Mouse (Mus musculus): ENCODE data around the gene Hoxa1. TPM values are rescaled to one million over a fixed set of nuclear protein-coding genes. Genes with fewer than 3 reads are reported as not detected.

The Hoxa1 gene
- polyA plus RNA-seq, 1 experiment: 0.21 TPM

DNA sequence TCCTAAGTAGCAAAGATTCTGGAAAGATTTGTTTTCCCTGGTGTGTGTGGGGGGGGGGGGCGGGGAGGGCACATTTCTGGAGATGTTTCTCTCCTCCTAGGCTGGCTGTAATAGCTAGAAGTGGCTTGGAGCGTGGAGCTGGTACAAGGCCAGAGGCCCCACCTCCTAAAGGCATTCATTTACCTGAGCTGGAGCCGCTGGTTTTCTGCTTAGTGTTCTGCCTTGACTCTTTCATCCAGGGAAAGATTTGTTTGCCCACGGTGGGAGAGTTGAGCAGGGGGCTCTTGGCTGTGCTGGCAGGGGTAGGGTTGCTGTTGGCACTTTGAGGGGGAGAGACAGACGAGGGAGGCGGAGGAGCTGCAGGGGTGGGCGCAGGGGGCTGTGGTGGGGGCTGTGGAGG is 13.8 kb upstream of the Hoxa1 start:
- H3K27ac ChIP-seq (ENCODE audit: insufficient read depth, low read length): no peak overlapping the region
- DNase-seq (ENCODE audit: low read depth in 1 of 2, low spot score in 2 of 2): no peak
- peaks cover 2% of the 10 kb centered on the region; the same call in 1 of the 2 replicates for H3K27me3 ChIP-seq (ENCODE audit: control insufficient read depth, insufficient read depth, low read length)
- whole genome bisulfite sequencing: 89% methylated on average over 7 of the region's 7 CpGs
- H3K4me1 ChIP-seq (ENCODE audit: control insufficient read depth, insufficient read depth, insufficient read length): no peaks in the 10 kb centered on the region
- H3K36me3 ChIP-seq (ENCODE audit: control insufficient read depth, insufficient read depth, low read length): no peaks in the 10 kb centered on the region
- no peak for TF ChIP-seq CTCF (IDR thresholded peaks at IDR 0.05; ENCODE audit: extremely low read depth, insufficient read depth, insufficient read length, insufficient replicate concordance)
- no peak for TF ChIP-seq POLR2A (IDR thresholded peaks at IDR 0.05; ENCODE audit: low read depth, low read length)
- H3K4me3 ChIP-seq (ENCODE audit: extremely low read depth, insufficient read depth, insufficient read length): no peak overlapping the region

DNA sequence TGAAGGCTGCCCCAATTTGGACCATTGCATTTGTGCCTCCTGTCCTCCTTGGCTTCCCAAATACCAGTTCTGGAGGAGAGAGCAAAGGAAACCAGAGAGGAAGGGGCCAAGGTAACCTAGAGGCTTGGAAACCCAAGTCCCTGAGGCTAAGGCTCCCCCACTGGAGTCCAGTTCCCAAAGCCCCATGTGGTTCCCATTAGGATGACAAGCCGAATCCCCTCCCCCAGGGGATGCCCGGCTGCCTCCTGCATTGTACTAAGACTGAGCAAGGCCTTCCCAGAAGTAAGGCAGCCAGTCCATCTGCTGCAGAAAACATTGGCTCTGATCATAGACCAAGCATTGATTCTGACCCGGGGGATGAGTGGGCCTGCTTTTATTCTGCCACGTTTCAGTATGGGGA is 13.2 kb upstream of the Hoxa1 start:
- 90% methylated on average over 4 of the region's 4 CpGs for WGBS
- DNase-seq (ENCODE audit: low read depth in 1 of 2, low spot score in 2 of 2): no peak
- Histone ChIP-seq H3K36me3 (ENCODE audit: control insufficient read depth, insufficient read depth, low read length) (no peaks in the 10 kb centered on the region), H3K27ac (ENCODE audit: insufficient read depth, low read length) (no peak overlapping the region), H3K27me3 (ENCODE audit: control insufficient read depth, insufficient read depth, low read length) (peaks cover 4% of the 10 kb centered on the region; the same call in 1 of the 2 replicates), H3K4me1 (ENCODE audit: control insufficient read depth, insufficient read depth, insufficient read length) (no peaks in the 10 kb centered on the region), H3K4me3 (ENCODE audit: extremely low read depth, insufficient read depth, insufficient read length) (no peak overlapping the region)
- no peak for TF ChIP-seq CTCF (IDR thresholded peaks at IDR 0.05; ENCODE audit: extremely low read depth, insufficient read depth, insufficient read length, insufficient replicate concordance)
- TF ChIP-seq POLR2A (IDR thresholded peaks at IDR 0.05; ENCODE audit: low read depth, low read length): no peak

DNA sequence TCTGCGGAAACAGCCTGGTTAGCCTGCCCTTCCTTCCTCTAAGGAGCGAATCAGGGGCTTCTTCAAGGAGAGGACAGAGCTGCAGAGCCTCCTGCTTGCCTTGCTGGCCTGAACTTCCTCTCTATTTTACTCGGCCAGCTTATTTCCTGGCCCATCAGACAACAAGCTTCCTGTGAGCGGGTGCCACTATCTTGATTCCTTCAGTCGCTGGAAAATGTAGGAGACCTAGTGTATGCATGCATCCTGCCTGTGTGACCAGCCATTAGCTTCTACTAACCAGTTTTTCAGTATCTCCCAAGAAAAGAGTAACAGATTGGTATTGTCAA is 12.7 kb upstream of the Hoxa1 start:
- no peak for DNase-seq (ENCODE audit: low read depth in 1 of 2, low spot score in 2 of 2)
- Histone ChIP-seq H3K4me1 (ENCODE audit: control insufficient read depth, insufficient read depth, insufficient read length) (no peaks in the 10 kb centered on the region), H3K27ac (ENCODE audit: insufficient read depth, low read length) (no peak overlapping the region; the same call in 1 of the 2 replicates), H3K36me3 (ENCODE audit: control insufficient read depth, insufficient read depth, low read length) (no peaks in the 10 kb centered on the region), H3K4me3 (ENCODE audit: extremely low read depth, insufficient read depth, insufficient read length) (no peak overlapping the region), H3K27me3 (ENCODE audit: control insufficient read depth, insufficient read depth, low read length) (peaks cover 4% of the 10 kb centered on the region; the same call in 1 of the 2 replicates)
- WGBS: 65% methylated on average over 5 of the region's 5 CpGs
- TF ChIP-seq CTCF (IDR thresholded peaks at IDR 0.05; ENCODE audit: extremely low read depth, insufficient read depth, insufficient read length, insufficient replicate concordance): no peak
- no peak for TF ChIP-seq POLR2A (IDR thresholded peaks at IDR 0.05; ENCODE audit: low read depth, low read length)

DNA sequence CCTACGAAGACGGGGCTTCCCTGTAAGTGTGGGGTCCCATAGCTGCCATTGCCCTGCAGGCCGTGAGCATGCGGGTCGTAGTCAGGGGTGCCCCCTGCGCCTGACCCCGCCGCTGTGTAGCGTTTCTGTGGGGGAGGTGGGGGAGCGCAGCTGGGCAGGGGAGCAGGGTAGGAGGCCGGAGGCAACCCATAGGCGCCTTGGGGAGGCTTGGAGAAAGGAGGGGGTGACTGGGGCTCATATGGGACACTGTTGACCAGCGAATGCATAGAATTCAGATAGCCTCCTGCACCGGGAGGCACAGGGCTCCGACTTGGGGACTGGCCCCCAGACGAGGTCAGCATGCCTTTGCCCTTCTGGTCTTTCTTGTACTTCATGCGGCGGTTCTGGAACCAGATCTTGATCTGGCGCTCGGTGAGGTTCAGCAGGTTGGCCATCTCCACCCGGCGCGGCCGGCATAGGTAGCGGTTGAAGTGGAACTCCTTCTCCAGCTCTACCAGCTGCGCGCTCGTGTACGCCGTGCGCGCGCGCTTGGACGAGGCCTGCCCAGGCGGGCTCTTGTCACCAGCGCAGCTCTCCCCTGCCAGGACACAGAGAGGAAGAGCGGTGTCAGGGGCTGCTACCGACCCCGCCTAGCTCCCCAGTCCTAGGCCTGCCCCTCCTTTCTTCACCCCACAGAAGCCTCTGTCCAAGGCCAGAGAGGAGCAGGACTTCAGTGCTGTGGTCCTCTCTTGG is 12.2 kb upstream of the Hoxa1 start:
- Histone ChIP-seq H3K27me3 (ENCODE audit: control insufficient read depth, insufficient read depth, low read length) (0 out of 2 replicates have a peak, but pooled peaks cover 4% of the 10 kb centered on the region), H3K36me3 (ENCODE audit: control insufficient read depth, insufficient read depth, low read length) (no peaks in the 10 kb centered on the region), H3K4me3 (ENCODE audit: extremely low read depth, insufficient read depth, insufficient read length) (no peak overlapping the region), H3K4me1 (ENCODE audit: control insufficient read depth, insufficient read depth, insufficient read length) (no peaks in the 10 kb centered on the region), H3K27ac (ENCODE audit: insufficient read depth, low read length) (no peak overlapping the region; the same call in 1 of the 2 replicates)
- WGBS: 85% methylated on average over 40 of the region's 40 CpGs
- no peak for DNase-seq (ENCODE audit: low read depth in 1 of 2, low spot score in 2 of 2)
- TF ChIP-seq CTCF (IDR thresholded peaks at IDR 0.05; ENCODE audit: extremely low read depth, insufficient read depth, insufficient read length, insufficient replicate concordance): no peak
- no peak for TF ChIP-seq POLR2A (IDR thresholded peaks at IDR 0.05; ENCODE audit: low read depth, low read length)

DNA sequence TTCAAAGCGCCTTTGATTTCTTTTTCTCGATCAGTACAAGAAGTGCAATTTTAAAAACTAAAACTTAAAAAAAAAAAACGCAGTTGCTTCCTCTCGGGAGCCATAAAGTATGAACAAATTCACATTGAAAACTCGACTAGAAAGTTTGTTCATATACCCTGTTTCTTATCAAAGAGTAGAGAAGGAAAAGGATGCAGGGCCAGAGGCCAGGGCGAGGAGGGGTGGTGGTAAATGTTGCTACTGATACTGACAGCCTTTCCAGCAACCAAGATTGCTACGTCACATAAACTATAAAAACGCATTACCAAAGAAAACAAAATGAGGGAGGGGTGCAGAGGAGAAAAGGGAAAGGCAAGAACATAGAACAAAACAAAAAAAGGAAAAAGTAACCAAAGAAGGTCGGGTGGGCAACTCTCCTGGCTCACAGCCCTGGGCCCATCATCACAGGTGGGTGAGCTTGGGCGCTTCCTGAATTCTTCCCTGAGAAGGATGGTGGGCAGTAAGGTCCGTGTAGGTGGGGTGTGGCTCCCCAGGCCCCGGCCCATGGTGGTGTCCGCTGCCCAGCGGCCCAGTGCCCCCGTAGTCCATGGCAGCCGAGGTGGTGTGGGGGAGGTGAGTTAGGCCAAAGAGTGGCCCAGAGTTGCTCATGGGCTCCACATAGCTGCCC is 11.5 kb upstream of the Hoxa1 start:
- DNase-seq (ENCODE audit: low read depth in 1 of 2, low spot score in 2 of 2): no peak
- no peak overlapping the region; the same call in 1 of the 2 replicates for H3K27ac ChIP-seq (ENCODE audit: insufficient read depth, low read length)
- no peaks in the 10 kb centered on the region for H3K36me3 ChIP-seq (ENCODE audit: control insufficient read depth, insufficient read depth, low read length)
- no peak overlapping the region for H3K4me3 ChIP-seq (ENCODE audit: extremely low read depth, insufficient read depth, insufficient read length)
- TF ChIP-seq CTCF (IDR thresholded peaks at IDR 0.05; ENCODE audit: extremely low read depth, insufficient read depth, insufficient read length, insufficient replicate concordance) (no peak), POLR2A (IDR thresholded peaks at IDR 0.05; ENCODE audit: low read depth, low read length) (no peak)
- 88% methylated on average over 16 of the region's 16 CpGs for WGBS
- no peaks in the 10 kb centered on the region for H3K4me1 ChIP-seq (ENCODE audit: control insufficient read depth, insufficient read depth, insufficient read length)
- 0 out of 2 replicates have a peak, but pooled peaks cover 4% of the 10 kb centered on the region for H3K27me3 ChIP-seq (ENCODE audit: control insufficient read depth, insufficient read depth, low read length)

DNA sequence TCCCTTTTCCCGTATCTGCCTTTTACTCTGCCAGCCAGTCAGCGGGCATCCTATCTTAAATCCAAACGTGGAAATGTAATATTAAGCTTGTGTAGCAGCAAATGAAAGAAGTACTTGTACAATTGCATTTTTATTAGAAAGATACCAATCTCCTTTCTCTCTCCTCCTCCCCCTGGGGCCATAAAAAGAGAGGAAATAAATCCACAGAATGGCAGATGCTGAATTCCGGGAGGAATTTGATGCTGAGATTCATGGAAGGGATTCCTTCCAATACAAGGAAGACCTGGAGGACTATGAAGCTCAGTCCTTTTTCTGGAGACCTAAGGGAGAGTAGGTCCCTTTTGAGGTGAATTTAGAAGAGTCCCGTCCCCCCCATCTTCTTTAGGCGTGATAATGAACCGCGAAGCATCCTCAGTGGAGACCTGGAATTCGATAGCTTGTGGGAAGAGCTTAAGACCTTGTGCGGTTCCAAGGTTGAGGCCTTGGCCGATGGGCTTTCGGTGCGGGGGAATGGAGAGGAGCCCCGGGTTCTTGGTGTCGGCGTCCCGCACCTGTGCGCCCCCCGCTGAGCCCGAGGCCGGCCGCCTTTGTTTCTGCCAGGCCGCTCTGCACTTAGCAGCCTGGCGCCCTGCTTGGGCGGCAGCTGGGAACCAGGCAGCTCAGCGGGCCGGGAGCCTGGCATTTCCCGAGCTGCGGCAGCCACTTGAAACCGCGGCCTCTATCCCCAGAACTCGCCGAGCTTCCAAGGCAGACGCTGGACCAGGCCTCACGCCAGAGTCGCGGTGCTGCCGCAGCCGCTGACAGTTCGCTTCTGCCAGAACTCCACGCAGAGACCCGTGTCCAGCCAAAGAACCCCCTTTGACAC is 10.3 kb upstream of the Hoxa1 start:
- Histone ChIP-seq H3K27me3 (ENCODE audit: control insufficient read depth, insufficient read depth, low read length) (peaks cover 8% of the 10 kb centered on the region), H3K4me3 (ENCODE audit: extremely low read depth, insufficient read depth, insufficient read length) (no peak overlapping the region), H3K4me1 (ENCODE audit: control insufficient read depth, insufficient read depth, insufficient read length) (no peaks in the 10 kb centered on the region), H3K36me3 (ENCODE audit: control insufficient read depth, insufficient read depth, low read length) (no peaks in the 10 kb centered on the region), H3K27ac (ENCODE audit: insufficient read depth, low read length) (no peak overlapping the region; the same call in 1 of the 2 replicates)
- no peak for DNase-seq (ENCODE audit: low read depth in 1 of 2, low spot score in 2 of 2)
- TF ChIP-seq POLR2A (IDR thresholded peaks at IDR 0.05; ENCODE audit: low read depth, low read length) (no peak), CTCF (IDR thresholded peaks at IDR 0.05; ENCODE audit: extremely low read depth, insufficient read depth, insufficient read length, insufficient replicate concordance) (no peak)
- 85% methylated on average over 42 of the region's 42 CpGs for WGBS

Measured in spleen, adult 2 months (tissue).